Mouse (Mus musculus) liver, adult 2 months (tissue): ENCODE measurements around the gene Otog. TPM values are rescaled to one million over a fixed set of nuclear protein-coding genes. Genes with fewer than 3 reads are reported as not detected.

Experiments
- DNase-seq: peaks from one replicate; pipeline ENCODE4 v3.0.0-alpha.2; 2011; ENCODE audit warnings: low read depth, low spot score; ENCODE audit errors: extremely low read depth
- H3K27ac ChIP-seq: fragments of 200-500 bp; replicated peaks from 2 replicates; pipeline ENCODE4 v1.5.1; 2012; ENCODE audit warnings: low read depth, mild to moderate bottlenecking, control low read depth, inconsistent platforms, low read length; ENCODE audit not compliant: insufficient read depth
- H3K27me3 ChIP-seq: fragments of 200-500 bp; 2 replicates; pipeline ENCODE4 v1.6.1; 2012; ENCODE audit warnings: mild to moderate bottlenecking, moderate library complexity, low read length, inconsistent platforms; ENCODE audit not compliant: control insufficient read depth, insufficient read depth
- H3K36me3 ChIP-seq: fragments of 200-500 bp; 2 replicates; pipeline ENCODE4 v1.6.1; 2012; ENCODE audit warnings: low read length, inconsistent platforms; ENCODE audit not compliant: control insufficient read depth, insufficient read depth
- H3K4me1 ChIP-seq: fragments of 200-500 bp; 2 replicates; pipeline ENCODE4 v1.6.1; 2011; ENCODE audit warnings: low read length; ENCODE audit not compliant: control insufficient read depth, insufficient read depth
- H3K4me3 ChIP-seq: fragments of 200-500 bp; 2 replicates; pipeline ENCODE4 v1.5.1; 2011; ENCODE audit warnings: low read depth, mild to moderate bottlenecking, control low read depth, low read length, moderate library complexity; ENCODE audit not compliant: insufficient read depth
- H3K79me2 ChIP-seq: fragments of 200-500 bp; 2 replicates; pipeline ENCODE4 v1.6.1; 2012; ENCODE audit warnings: inconsistent platforms, mild to moderate bottlenecking, low read length, moderate library complexity; ENCODE audit not compliant: control insufficient read depth, insufficient read depth
- H3K9ac ChIP-seq: fragments of 200-500 bp; 2 replicates; pipeline ENCODE4 v1.6.1; 2012; ENCODE audit warnings: low read depth, mild to moderate bottlenecking, control low read depth, inconsistent platforms, low read length
- CTCF ChIP-seq: fragments of 200-500 bp; IDR thresholded peaks from 2 replicates; pipeline ENCODE4 v1.5.1; 2011; ENCODE audit warnings: low read depth, low read length, control low read depth
- POLR2A ChIP-seq: fragments of 200-500 bp; IDR thresholded peaks from 2 replicates; pipeline ENCODE4 v1.6.1; 2011; ENCODE audit warnings: low read length, control low read depth; ENCODE audit not compliant: insufficient read depth; ENCODE audit errors: extremely low read depth
- WGBS: fragments of 180-500 bp; shearing (Covaris S2); methylation state at CpG from one replicate; pipeline ENCODE4 v1.1.7; 2018; 5-methylcytosine and 5-hydroxymethylcytosine counted together
- polyA plus RNA-seq: library from polyadenylated mRNA; depleted of rRNA; stranded (reverse); fragments of >200 nt; gene quantifications from 2 replicates; pipeline ENCODE4 v1.2.3, GENCODE M21; 2012
- total RNA-seq: library from RNA; depleted of rRNA; stranded (reverse); fragments of >200 nt; gene quantifications from 2 replicates; pipeline ENCODE4 v1.2.3, GENCODE M21; 2014

Otog gene
- total and polyA plus RNA-seq, 2 experiments, result not detected

DNA sequence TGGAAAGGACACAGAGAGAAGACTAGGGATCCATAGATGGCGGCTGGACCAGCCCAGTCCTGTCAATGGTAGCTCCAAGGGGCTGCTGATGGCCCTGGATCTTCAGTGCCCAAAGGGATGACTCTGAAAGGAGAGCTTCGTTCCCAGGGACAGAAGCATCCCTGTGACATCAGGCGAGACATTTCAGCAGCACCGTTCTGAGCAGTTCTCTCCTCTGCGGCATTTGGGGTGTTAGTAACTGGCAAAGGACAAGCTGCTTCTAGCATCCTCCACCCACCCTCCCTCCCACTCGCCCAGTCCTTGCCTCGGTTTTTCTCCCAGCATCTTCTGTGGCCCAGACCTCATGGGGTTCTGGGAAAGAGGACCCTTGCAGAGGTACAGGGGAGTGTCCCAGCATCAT is 41.5 kb downstream of the Otog start:
- DNase-seq, result no peak
- Histone ChIP-seq H3K4me3 (no peak overlapping the region), H3K4me1 (no peaks in the 10 kb centered on the region), H3K79me2 (no peaks in the 10 kb centered on the region), H3K27me3 (no peaks in the 10 kb centered on the region), H3K27ac (no peak overlapping the region), H3K9ac (no peak overlapping the region), H3K36me3 (no peaks in the 10 kb centered on the region)
- TF ChIP-seq CTCF (no peak), POLR2A (no peak)
- 62% methylated on average over 7 of the region's 7 CpGs for WGBS

DNA sequence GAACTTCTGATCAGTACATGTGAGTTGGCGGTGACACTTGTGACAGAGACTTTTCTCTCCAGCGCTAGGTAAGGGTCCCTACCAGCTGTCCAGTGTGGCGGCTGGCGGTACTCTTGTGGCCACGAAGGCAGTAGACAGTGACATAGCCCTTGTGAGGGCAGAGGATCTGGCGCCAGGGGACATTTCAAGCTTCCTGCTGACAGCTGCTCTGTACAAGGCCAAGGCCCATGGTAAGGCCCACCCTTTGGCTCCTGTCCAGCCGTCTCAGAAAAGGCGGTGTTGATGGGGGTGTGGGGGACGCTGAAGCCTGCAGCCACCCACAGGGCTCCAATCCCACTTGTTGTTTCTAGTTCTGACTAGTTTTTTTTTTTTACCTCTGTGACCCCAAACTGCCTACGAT is 42.9 kb downstream of the Otog start:
- no peaks in the 10 kb centered on the region for H3K79me2 ChIP-seq
- no peak overlapping the region for H3K9ac ChIP-seq
- DNase-seq, result no peak
- no peak overlapping the region for H3K4me3 ChIP-seq
- no peaks in the 10 kb centered on the region for H3K36me3 ChIP-seq
- no peaks in the 10 kb centered on the region for H3K27me3 ChIP-seq
- H3K4me1 ChIP-seq, result no peaks in the 10 kb centered on the region
- TF ChIP-seq CTCF (no peak), POLR2A (no peak)
- no peak overlapping the region for H3K27ac ChIP-seq
- WGBS, result 66% methylated on average over 10 of the region's 10 CpGs

DNA sequence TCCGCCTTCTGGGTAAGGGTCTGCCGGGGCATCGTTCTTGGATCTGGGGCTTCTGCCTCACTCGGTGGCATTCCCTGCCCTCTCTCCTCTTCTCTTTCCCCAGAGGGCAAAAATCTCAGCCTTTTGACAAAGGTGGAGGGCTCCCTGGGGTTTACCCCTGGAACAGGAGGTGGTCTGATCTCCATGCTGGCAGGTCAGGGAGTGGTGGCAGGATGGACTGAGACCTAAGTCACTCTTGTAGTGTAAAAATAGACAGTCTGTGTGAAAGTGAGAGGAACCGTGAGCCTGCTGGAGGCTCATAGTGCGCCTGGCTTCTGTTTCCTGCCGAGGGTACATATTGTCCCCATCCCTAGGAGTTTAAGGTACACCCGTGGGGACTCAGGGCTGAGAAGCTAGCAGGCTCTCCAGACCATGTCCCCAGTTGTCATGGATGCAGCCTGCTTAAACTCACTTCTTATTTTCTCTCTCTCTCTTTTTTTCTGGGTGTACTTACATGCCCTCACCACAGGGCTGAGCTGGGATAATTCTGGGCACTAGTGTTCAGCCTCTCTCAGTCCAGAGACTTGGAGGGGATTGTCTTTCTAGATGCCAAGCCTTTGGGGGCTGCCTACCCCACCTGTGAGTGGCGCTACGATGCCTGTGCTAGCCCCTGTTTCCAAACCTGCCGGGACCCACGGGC is 44.5 kb downstream of the Otog start:
- no peak for DNase-seq
- H3K4me3 ChIP-seq, result no peak overlapping the region
- H3K36me3 ChIP-seq, result no peaks in the 10 kb centered on the region
- no peaks in the 10 kb centered on the region for H3K79me2 ChIP-seq
- no peak overlapping the region for H3K27ac ChIP-seq
- H3K9ac ChIP-seq, result no peak overlapping the region
- H3K27me3 ChIP-seq, result no peaks in the 10 kb centered on the region
- no peaks in the 10 kb centered on the region for H3K4me1 ChIP-seq
- WGBS, result 84% methylated on average over 12 of the region's 12 CpGs
- TF ChIP-seq POLR2A (no peak), CTCF (no peak)

DNA sequence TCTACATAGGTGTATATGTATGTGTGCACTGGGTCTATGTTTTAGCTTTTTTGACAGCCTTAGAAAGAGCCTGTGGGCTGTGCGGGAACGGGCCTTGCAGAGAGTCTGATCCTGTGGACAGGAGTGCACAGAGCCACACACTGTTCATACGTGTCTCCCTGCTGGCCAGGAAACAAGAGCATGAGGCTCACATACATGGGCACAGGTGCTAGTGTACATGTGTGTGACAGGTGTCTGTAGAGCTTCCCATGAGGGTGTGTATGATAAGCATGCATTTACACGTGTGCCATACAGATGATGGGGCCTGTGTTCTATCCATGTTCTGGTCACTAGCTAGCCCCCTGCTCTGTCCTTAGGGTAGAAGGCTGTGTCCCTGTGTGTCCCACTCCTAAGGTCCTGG is 45.6 kb downstream of the Otog start:
- Histone ChIP-seq H3K9ac (no peak overlapping the region), H3K36me3 (no peaks in the 10 kb centered on the region), H3K4me1 (no peaks in the 10 kb centered on the region), H3K4me3 (no peak overlapping the region), H3K79me2 (no peaks in the 10 kb centered on the region), H3K27me3 (no peaks in the 10 kb centered on the region), H3K27ac (no peak overlapping the region)
- 81% methylated on average over 4 of the region's 4 CpGs for WGBS
- DNase-seq, result no peak
- TF ChIP-seq CTCF, result no peak

DNA sequence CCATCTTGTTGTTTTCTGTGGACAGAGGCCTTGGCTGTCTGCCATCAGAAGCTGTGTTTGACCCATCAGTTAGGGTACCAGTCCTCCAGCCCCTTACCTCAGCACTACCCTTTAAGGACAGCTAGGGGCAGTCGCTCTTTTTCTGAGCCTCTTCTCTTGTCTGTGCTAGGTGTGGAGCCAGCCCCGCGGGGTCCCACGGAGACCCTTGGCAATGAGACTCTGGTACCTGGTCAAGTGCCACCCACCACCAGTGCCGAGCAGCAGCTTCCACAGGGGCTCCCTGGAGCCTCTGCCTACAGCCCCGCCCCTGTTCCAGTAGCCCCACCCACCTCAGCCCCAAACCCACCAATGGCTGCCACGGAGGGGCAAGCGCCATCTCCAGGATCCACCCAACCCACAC is 46.3 kb downstream of the Otog start:
- H3K27ac ChIP-seq, result no peak overlapping the region
- WGBS, result 37% methylated on average over 8 of the region's 8 CpGs
- no peaks in the 10 kb centered on the region for H3K4me1 ChIP-seq
- no peak overlapping the region for H3K9ac ChIP-seq
- no peak overlapping the region for H3K4me3 ChIP-seq
- H3K79me2 ChIP-seq, result no peaks in the 10 kb centered on the region
- no peak for DNase-seq
- TF ChIP-seq CTCF, result no peak
- no peak for TF ChIP-seq POLR2A
- H3K36me3 ChIP-seq, result no peaks in the 10 kb centered on the region
- no peaks in the 10 kb centered on the region for H3K27me3 ChIP-seq

DNA sequence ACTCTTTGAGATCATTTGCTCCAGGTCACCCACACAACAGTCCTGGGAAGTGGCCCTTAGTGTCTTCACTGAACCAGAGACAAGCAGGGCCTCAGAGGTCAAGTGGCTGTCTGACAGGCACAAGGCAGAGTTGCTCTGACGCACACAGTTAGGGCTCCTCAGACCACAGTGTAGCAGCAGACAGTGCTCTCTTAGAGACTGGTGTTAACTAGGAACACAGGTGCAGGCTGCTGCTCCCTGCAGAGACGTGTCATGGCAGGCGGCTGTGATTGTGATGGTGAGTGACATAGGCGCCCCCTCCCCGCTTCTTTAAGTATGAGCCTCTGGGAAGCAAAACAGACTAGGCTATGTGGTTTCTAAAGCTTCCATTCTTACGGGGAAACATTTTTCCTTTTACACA is 55.5 kb downstream of the Otog start:
- Histone ChIP-seq H3K27me3 (no peaks in the 10 kb centered on the region), H3K4me1 (no peaks in the 10 kb centered on the region), H3K79me2 (no peaks in the 10 kb centered on the region), H3K4me3 (no peak overlapping the region), H3K27ac (no peak overlapping the region), H3K9ac (no peak overlapping the region), H3K36me3 (no peaks in the 10 kb centered on the region)
- WGBS, result 39% methylated on average over 6 of the region's 6 CpGs
- TF ChIP-seq CTCF, result no peak
- no peak for TF ChIP-seq POLR2A
- DNase-seq, result no peak
